In the genomic region with DNA sequence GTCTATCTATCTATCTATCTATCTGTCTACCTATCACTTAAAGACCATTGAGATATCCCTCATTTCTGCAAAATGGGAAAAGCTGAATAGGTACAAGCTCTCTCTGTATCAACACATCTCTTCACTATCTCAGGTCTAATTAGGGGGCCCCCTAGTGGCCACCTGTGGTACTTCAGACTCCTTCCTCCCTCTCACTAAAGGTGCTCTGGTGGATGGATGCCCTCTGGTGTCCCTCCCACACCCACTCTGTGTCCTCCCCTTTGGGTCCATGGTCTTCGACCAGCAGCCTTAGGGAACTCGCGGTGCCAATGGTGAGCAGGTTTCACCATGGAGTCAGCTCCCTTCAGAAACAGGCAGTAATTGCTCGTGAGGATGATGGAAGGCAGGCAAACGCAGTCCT, we compare ENCODE assay signal across 8 mouse cellular contexts. TPM values are rescaled to one million over a fixed set of nuclear protein-coding genes. Genes with fewer than 3 reads are reported as not detected.
DNase-seq lines count a peak whose midpoint lies in the region; ATAC-seq and TF ChIP-seq lines count a peak whose summit lies in the region.

No protein-coding gene starts in this region.

- H3K4me3 ChIP-seq in heart, embryonic 12.5 days = no peak overlapping the region
- no peak overlapping the region for H3K4me3 ChIP-seq in midbrain, postnatal 0 days (ENCODE audit: low read depth, low read length)

- H3K27ac ChIP-seq in heart, embryonic 12.5 days (ENCODE audit: poor library complexity, severe bottlenecking) = no peak overlapping the region
- no peak overlapping the region for H3K27ac ChIP-seq in midbrain, postnatal 0 days (ENCODE audit: low read depth, low read length)

- H3K36me3 ChIP-seq in heart, embryonic 12.5 days = no peaks in the 10 kb centered on the region
- H3K36me3 ChIP-seq in midbrain, postnatal 0 days (ENCODE audit: insufficient read depth, low read length) = no peaks in the 10 kb centered on the region

- H3K4me2 ChIP-seq in heart, embryonic 12.5 days = no peak overlapping the region
- no peak overlapping the region for H3K4me2 ChIP-seq in midbrain, postnatal 0 days (ENCODE audit: low read depth, low read length, poor library complexity, severe bottlenecking)

- H3K9me3 ChIP-seq in heart, embryonic 12.5 days (replicated peaks) = no peaks in the 10 kb centered on the region
- no peaks in the 10 kb centered on the region for H3K9me3 ChIP-seq in midbrain, postnatal 0 days (ENCODE audit: low read length)

- H3K9ac ChIP-seq in heart, embryonic 12.5 days = no peak overlapping the region
- H3K9ac ChIP-seq in midbrain, postnatal 0 days (replicated peaks; ENCODE audit: low read length, poor library complexity, severe bottlenecking) = no peak overlapping the region

- H3K4me1 ChIP-seq in heart, embryonic 12.5 days (replicated peaks) = peaks cover 6% of the 10 kb centered on the region; the same call in 1 of the 2 replicates
- H3K4me1 ChIP-seq in midbrain, postnatal 0 days (ENCODE audit: insufficient read depth, low read length) = no peaks in the 10 kb centered on the region

- 60% methylated on average over 5 of the region's 5 CpGs for WGBS in heart, embryonic 12.5 days
- 53% methylated on average over 5 of the region's 5 CpGs for WGBS in midbrain, postnatal 0 days

- TF ChIP-seq CTCF in midbrain, postnatal 0 days (IDR thresholded peaks at IDR 0.05) = peak; percentile 69

- H3K27me3 ChIP-seq in heart, embryonic 12.5 days (replicated peaks) = peaks cover 3% of the 10 kb centered on the region
- H3K27me3 ChIP-seq in midbrain, postnatal 0 days (ENCODE audit: insufficient read depth, low read length) = no peaks in the 10 kb centered on the region

- ATAC-seq in heart, embryonic 12.5 days (ENCODE audit: insufficient number of reproducible peaks, low FRiP score) = no peak
- no peak for ATAC-seq in midbrain, postnatal 0 days (ENCODE audit: low FRiP score)

- peak; percentile 14 to 69 for DNase-seq in heart, adult 18-20 months
- peak; percentile 69 for DNase-seq in urinary bladder, postnatal 14 days (ENCODE audit: low spot score)
- DNase-seq in urinary bladder, postnatal 10 days (ENCODE audit: low spot score) = no peak
- DNase-seq in cerebellum, adult 9-11 months = peak; percentile 72
- DNase-seq in kidney, adult 8-10 months = peak; percentile 50 to 83
- peak; percentile 45 for DNase-seq in midbrain, postnatal 0 days (ENCODE audit: low spot score)
- peak; percentile 69 for DNase-seq in thymus, postnatal 0 days (ENCODE audit: low spot score)

RNA-seq across cellular contexts. Expression of a gene that starts 7.1 kb away (rescaled TPM):
- total RNA-seq in heart, adult 18-20 months (2021) = under 1 TPM; 0.62 to 0.94 TPM
- 0.24 and 0.64 TPM in 2 replicates for polyA plus RNA-seq in heart, embryonic 12.5 days (2016; fragmentation: Nextera tagmentation; extraction: Ambion mirVana)
- total RNA-seq in midbrain, postnatal 0 days (2014; rRNA removed) = 2.2 and 3.3 TPM in 2 replicates
- polyA plus RNA-seq in midbrain, postnatal 0 days (2015; fragmentation: Nextera tagmentation; extraction: Ambion mirVana) = 1.4 and 2.0 TPM in 2 replicates
- polyA plus RNA-seq in thymus, postnatal 0 days (2015; fragmentation: Nextera tagmentation; extraction: Ambion mirVana) = 0.36 and 0.56 TPM in 2 replicates
